Mouse (Mus musculus) layer of hippocampus, adult 2 months (tissue): ENCODE measurements around the gene Opcml. TPM values are rescaled to one million over a fixed set of nuclear protein-coding genes. Genes with fewer than 3 reads are reported as not detected.

Source experiments
- DNase-seq, 2 experiments: peaks; one replicate each; pipeline ENCODE4 v3.0.0; 2022; ENCODE audit warnings: low spot score in 2 of 2
- H3K27ac ChIP-seq: fragments of 200-600 bp; 2 replicates; pipeline ENCODE4 v1.8.1; 2022
- H3K4me3 ChIP-seq: fragments of 200-600 bp; 2 replicates; pipeline ENCODE4 v1.8.1; 2022; ENCODE audit warnings: mild to moderate bottlenecking
- CTCF ChIP-seq: fragments of 200-600 bp; conservative IDR thresholded peaks from 2 replicates; pipeline ENCODE4 v1.8.1; 2022; ENCODE audit warnings: antibody characterized with exemption, mild to moderate bottlenecking, moderate library complexity
- total RNA-seq, 2 experiments: library from RNA; stranded (reverse); gene quantifications; 2 replicates each; pipeline ENCODE4 v1.2.3; 2021

The Opcml gene
- total RNA-seq, 2 experiments from 2014 or later = 252 to 259 TPM

- Histone ChIP-seq H3K4me3 (no peak overlapping the region), H3K27ac (peak overlapping the region; percentile 68)
- TF ChIP-seq CTCF = no peak
- no peak for DNase-seq
Measured at GRCm38 (mm10) chr9:27923495-27923894, 132.9 kb downstream of the Opcml start.

- peak in 1 of 2 experiments; percentile 10 for DNase-seq
- TF ChIP-seq CTCF = no peak
- Histone ChIP-seq H3K27ac (peak overlapping the region; percentile 68), H3K4me3 (no peak overlapping the region)
Measured at GRCm38 (mm10) chr9:27923945-27924825, 133.6 kb downstream of the Opcml start.

- Histone ChIP-seq H3K27ac (no peak overlapping the region), H3K4me3 (no peak overlapping the region)
- TF ChIP-seq CTCF = no peak
- DNase-seq = no peak
Measured at GRCm38 (mm10) chr9:27925650-27926049, 135.1 kb downstream of the Opcml start.

DNA sequence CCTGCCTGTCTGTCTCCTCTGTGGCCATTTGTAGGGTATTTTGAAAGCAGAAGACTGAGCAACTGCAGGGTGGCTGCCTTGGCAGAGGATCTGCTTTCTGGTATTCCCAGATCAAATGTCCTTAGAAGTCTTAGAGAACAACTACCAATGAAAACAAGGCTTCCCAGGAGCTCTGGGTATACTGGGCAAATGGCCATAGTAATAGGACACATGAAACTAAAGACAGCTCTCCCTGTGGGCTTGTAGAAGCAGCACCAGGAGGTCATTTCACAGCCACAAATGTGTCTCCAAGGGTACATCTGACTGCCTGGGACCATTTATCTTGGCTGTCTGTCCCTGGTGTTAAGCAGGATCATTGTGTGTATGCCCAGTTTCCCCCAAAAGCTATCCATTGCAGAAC lies 146.7 kb downstream of the Opcml start:
- Histone ChIP-seq H3K4me3 (no peak overlapping the region), H3K27ac (no peak overlapping the region)
- DNase-seq = no peak
- TF ChIP-seq CTCF = no peak

- Histone ChIP-seq H3K27ac (no peak overlapping the region), H3K4me3 (no peak overlapping the region)
- DNase-seq = no peak
- TF ChIP-seq CTCF = no peak
Measured at GRCm38 (mm10) chr9:27937660-27938059, 147.1 kb downstream of the Opcml start.

DNA sequence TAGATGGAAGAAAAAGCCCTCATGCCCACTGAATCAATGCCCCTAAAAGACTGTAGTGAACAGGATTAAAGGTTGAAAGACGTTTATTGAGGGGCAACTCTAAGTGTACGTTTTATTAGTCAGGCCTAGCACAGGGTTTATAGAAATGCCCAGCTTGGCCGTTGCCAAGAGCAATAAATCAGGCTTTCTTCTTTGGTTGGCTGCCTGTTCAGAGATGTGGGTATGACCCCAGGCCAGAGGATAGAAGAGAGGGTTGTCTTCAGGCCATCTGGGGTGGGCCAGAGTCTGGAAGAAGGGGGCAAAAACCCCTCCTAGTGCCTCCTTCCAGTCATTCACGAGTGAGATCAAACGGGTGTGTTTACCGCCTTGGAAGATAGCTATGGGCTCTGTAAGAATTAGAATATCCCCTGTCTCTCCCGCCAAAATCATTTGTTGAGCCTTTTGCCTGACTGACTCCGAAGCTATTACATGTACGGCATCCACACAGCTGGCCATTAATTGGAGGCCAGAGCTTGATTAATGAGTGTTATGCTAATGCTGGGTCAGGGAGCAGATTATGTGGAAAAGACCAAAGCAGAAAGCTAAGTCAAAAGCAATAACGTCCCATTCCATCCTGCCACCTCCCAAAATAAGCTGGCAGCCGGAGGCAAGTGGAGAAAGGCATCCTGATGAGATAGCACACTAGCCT lies 154.9 kb downstream of the Opcml start:
- TF ChIP-seq CTCF = no peak
- H3K4me3 ChIP-seq = no peak overlapping the region
- no peak overlapping the region for H3K27ac ChIP-seq
- no peak for DNase-seq

GRCm38 (mm10) chr9:27951110-27951509 lies 160.5 kb downstream of the Opcml start:
- TF ChIP-seq CTCF = no peak
- no peak for DNase-seq
- no peak overlapping the region for H3K4me3 ChIP-seq
- H3K27ac ChIP-seq = peak overlapping the region; percentile 32; the same call in 1 of the 2 replicates

DNA sequence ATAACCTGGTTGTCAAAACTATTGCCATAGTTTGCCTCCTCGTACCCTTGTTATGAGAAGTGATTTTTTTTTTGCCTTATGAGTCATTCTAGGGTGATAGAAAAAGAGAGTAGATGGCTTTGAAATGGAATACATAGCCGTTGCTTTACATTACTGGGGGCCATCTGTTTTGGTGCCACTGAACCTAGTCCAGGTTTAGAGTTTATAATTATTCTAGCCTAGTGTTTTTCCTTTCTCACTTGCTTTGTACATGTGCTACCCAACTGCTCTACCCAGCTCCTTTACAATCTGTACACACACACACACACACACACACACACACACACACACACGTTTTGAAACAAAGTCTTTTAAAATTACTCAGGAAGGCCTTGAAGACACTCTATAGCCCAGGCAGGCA lies 171.1 kb downstream of the Opcml start:
- Histone ChIP-seq H3K4me3 (no peak overlapping the region), H3K27ac (no peak overlapping the region)
- DNase-seq = no peak
- TF ChIP-seq CTCF = no peak

GRCm38 (mm10) chr9:27963385-27963784 lies 172.8 kb downstream of the Opcml start:
- no peak for TF ChIP-seq CTCF
- no peak overlapping the region for H3K27ac ChIP-seq
- DNase-seq = no peak
- H3K4me3 ChIP-seq = no peak overlapping the region

DNA sequence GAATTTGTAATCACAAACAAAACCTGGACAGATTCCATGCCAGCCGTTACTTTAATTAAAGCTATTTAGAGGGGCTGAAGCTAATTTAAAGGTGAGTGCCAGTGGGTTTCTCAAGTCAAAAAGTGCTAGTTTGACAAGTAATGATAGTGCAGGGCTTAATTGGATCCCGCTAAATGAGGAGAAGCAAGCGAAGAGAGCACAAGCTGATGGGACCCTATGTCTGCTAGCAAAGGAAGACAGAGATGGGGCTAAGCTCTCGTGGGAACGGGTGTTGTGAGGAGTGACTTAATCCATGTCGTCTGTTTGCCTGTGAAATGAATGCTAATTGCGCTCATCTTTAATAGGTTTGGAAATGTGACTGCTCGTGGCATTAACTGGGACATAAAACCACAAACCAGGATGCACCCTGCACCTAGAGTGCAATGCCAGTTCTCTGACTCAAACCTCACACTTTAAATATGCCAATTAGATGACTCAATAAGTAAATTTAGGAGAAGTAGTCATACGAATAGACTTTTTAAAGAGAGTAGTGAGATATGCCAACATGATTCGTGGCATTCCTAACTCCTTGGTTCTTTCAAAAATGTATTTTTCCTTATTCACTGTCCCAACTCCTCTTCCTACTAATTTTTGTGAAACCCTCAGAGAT lies 174.5 kb downstream of the Opcml start:
- TF ChIP-seq CTCF = no peak
- Histone ChIP-seq H3K27ac (peak overlapping the region; percentile 1; the same call in 1 of the 2 replicates), H3K4me3 (no peak overlapping the region)
- DNase-seq = no peak

DNA sequence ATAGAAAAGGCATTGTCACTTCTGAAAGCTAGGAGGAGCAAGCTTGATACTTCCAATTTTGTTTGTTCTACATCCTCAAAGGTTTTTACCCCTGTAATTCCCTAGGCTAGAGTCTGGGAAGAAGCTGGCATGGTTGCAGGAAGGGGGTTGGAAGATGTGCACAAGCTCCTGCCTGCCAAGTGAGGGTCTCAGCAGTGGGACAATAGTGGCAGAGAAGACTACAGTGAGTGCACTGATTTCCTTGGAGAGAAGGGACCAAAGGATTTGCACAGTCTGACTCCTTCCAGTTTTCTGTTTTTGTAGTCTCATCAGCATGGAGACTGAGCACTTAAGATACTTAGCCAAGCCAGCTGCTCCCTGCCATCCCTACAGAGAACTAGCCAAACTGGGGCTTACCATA lies 177.7 kb downstream of the Opcml start:
- Histone ChIP-seq H3K27ac (no peak overlapping the region), H3K4me3 (no peak overlapping the region)
- no peak for TF ChIP-seq CTCF
- no peak for DNase-seq

- DNase-seq = no peak
- Histone ChIP-seq H3K27ac (peak overlapping the region; percentile 18; the same call in 1 of the 2 replicates), H3K4me3 (no peak overlapping the region)
- TF ChIP-seq CTCF = no peak
Measured at GRCm38 (mm10) chr9:27972293-27972692, 181.7 kb downstream of the Opcml start.

DNA sequence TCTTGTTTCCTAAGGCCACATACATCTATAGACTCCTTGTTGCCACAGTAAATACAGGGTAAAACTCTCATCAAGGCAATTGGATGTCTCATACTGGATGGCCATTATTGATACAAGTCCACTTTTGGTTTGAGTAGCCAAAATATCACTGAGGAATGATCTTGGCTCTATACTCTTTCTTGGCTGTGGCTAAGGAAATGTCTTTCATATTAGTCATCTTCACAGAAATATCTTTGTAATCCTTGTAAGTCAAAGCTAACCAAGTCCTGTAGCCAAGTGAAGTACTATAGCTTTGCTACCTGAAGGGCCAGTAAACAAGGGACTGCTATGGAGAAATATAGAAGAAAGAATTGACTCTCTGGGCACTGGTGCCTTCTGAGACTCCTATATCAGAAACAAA lies 192.0 kb downstream of the Opcml start:
- H3K27ac ChIP-seq = no peak overlapping the region
- DNase-seq = no peak
- no peak for TF ChIP-seq CTCF
- H3K4me3 ChIP-seq = no peak overlapping the region
